Mouse (Mus musculus): ENCODE measurements around the gene Caskin2. TPM values are rescaled to one million over a fixed set of nuclear protein-coding genes. Genes with fewer than 3 reads are reported as not detected.
A peak's percentile ranks its signal among the peaks of the same experiment; 100 is the strongest.
"Not testable (repeated sequence)": the region's sequence is repeated elsewhere in the genome, so short reads cannot be mapped to it uniquely, and the experiment has no call there.

Caskin2 gene
- polyA plus RNA-seq, 1 experiment = not detected

- Histone ChIP-seq H3K27ac (ENCODE audit: insufficient read depth, low read depth, low read length) (peak within 1 kb of the TSS; percentile 80), H3K4me1 (ENCODE audit: control insufficient read depth, insufficient read depth, low read length) (peaks cover 8% of the 10 kb centered on the region), H3K4me3 (ENCODE audit: insufficient read depth, low read depth, low read length) (peak within 1 kb of the TSS; percentile 86)
- TF ChIP-seq CTCF (IDR thresholded peaks at IDR 0.05; ENCODE audit: insufficient read depth, low read depth, low read length) = no peak
- no peak for TF ChIP-seq POLR2A (IDR thresholded peaks at IDR 0.05; ENCODE audit: insufficient read depth, low read depth, low read length)
- under 1% methylated on average over 32 of the region's 32 CpGs for WGBS
These were observed 48.3 kb downstream of the Caskin2 start, which contains the start of gene Tmem94 for GRCm38 (mm10) chr11:115765103-115765606. Gene Tmem94, plus strand, starts transcription at chr11:115765433.

DNA sequence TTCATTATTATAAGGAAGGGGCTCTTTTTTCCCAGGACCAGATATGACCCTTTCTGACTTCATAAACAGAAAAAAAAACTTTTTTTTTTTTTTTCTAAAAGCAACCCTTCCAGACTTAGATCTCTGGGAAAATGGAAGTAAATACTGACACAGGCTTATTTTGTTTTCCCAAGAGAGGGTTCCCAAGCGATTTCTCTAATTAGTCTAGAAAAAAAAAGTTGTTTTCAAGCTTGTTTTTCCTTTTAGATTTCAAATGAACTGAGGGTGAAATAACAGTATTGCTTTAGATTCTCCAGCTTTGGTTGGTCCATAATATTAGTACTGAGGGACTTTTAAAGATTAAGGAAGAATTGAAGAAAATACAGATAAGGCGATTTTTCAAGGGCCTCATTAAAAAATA lies 48.7 kb downstream of the Caskin2 start:
- peaks cover 3% of the 10 kb centered on the region for H3K4me1 ChIP-seq (ENCODE audit: control insufficient read depth, insufficient read depth, low read length)
- H3K27ac ChIP-seq (ENCODE audit: insufficient read depth, low read depth, low read length) = no peak overlapping the region
- WGBS = 4% methylated on average over 2 of the region's 2 CpGs
- TF ChIP-seq POLR2A (IDR thresholded peaks at IDR 0.05; ENCODE audit: insufficient read depth, low read depth, low read length) (no peak), CTCF (IDR thresholded peaks at IDR 0.05; ENCODE audit: insufficient read depth, low read depth, low read length) (no peak)
- no peak overlapping the region; the same call in 1 of the 2 replicates for H3K4me3 ChIP-seq (ENCODE audit: insufficient read depth, low read depth, low read length)

GRCm38 (mm10) chr11:115762176-115762575 lies 51.3 kb downstream of the Caskin2 start:
- H3K4me3 ChIP-seq (ENCODE audit: insufficient read depth, low read depth, low read length); H3K4me1 ChIP-seq (ENCODE audit: control insufficient read depth, insufficient read depth, low read length); H3K27ac ChIP-seq (ENCODE audit: insufficient read depth, low read depth, low read length): not testable (repeated sequence)
- 95% methylated on average over 7 of the region's 7 CpGs for WGBS

- H3K4me1 ChIP-seq (ENCODE audit: control insufficient read depth, insufficient read depth, low read length) = no peaks in the 10 kb centered on the region
- 67% methylated on average over 4 of the region's 4 CpGs for WGBS
- H3K4me3 ChIP-seq (ENCODE audit: insufficient read depth, low read depth, low read length) = no peak overlapping the region
- TF ChIP-seq CTCF (IDR thresholded peaks at IDR 0.05; ENCODE audit: insufficient read depth, low read depth, low read length) = no peak
- no peak for TF ChIP-seq POLR2A (IDR thresholded peaks at IDR 0.05; ENCODE audit: insufficient read depth, low read depth, low read length)
- no peak overlapping the region for H3K27ac ChIP-seq (ENCODE audit: insufficient read depth, low read depth, low read length)
These were observed 60.0 kb downstream of the Caskin2 start for GRCm38 (mm10) chr11:115753485-115753884.

- Histone ChIP-seq H3K27ac (ENCODE audit: insufficient read depth, low read depth, low read length) (no peak overlapping the region), H3K4me3 (ENCODE audit: insufficient read depth, low read depth, low read length) (no peak overlapping the region), H3K4me1 (ENCODE audit: control insufficient read depth, insufficient read depth, low read length) (peaks cover 4% of the 10 kb centered on the region; the same call in 1 of the 2 replicates)
- 55% methylated on average over 7 of the region's 7 CpGs for WGBS
- TF ChIP-seq CTCF (IDR thresholded peaks at IDR 0.05; ENCODE audit: insufficient read depth, low read depth, low read length) (no peak), POLR2A (IDR thresholded peaks at IDR 0.05; ENCODE audit: insufficient read depth, low read depth, low read length) (no peak)
These were observed 60.8 kb downstream of the Caskin2 start for GRCm38 (mm10) chr11:115752653-115753052.

- TF ChIP-seq CTCF (IDR thresholded peaks at IDR 0.05; ENCODE audit: insufficient read depth, low read depth, low read length) (no peak), POLR2A (IDR thresholded peaks at IDR 0.05; ENCODE audit: insufficient read depth, low read depth, low read length) (no peak)
- Histone ChIP-seq H3K27ac (ENCODE audit: insufficient read depth, low read depth, low read length) (no peak overlapping the region), H3K4me1 (ENCODE audit: control insufficient read depth, insufficient read depth, low read length) (peaks cover 10% of the 10 kb centered on the region), H3K4me3 (ENCODE audit: insufficient read depth, low read depth, low read length) (no peak overlapping the region)
- WGBS = 65% methylated on average over 2 of the region's 2 CpGs
These were observed 61.7 kb downstream of the Caskin2 start for GRCm38 (mm10) chr11:115751725-115752124.

GRCm38 (mm10) chr11:115749834-115750233 lies 63.6 kb downstream of the Caskin2 start:
- no peak overlapping the region for H3K27ac ChIP-seq (ENCODE audit: insufficient read depth, low read depth, low read length)
- H3K4me3 ChIP-seq (ENCODE audit: insufficient read depth, low read depth, low read length) = no peak overlapping the region
- TF ChIP-seq CTCF (IDR thresholded peaks at IDR 0.05; ENCODE audit: insufficient read depth, low read depth, low read length) = no peak
- TF ChIP-seq POLR2A (IDR thresholded peaks at IDR 0.05; ENCODE audit: insufficient read depth, low read depth, low read length) = no peak
- WGBS = 89% methylated on average over 5 of the region's 5 CpGs
- H3K4me1 ChIP-seq (ENCODE audit: control insufficient read depth, insufficient read depth, low read length) = peaks cover 11% of the 10 kb centered on the region

Other genes starting within 250 kb of the Caskin2 start
- not detected in 2 replicates for gene Nup85, start 249.2 kb downstream of the Caskin2 start, polyA plus RNA-seq (2012; ENCODE audit: insufficient read depth, insufficient read length, low replicate concordance, missing spikeins)
- gene Mrps7, start 209.7 kb downstream of the Caskin2 start, polyA plus RNA-seq (2012; ENCODE audit: insufficient read depth, insufficient read length, low replicate concordance, missing spikeins) = not detected in 2 replicates
- gene Gga3, start 209.6 kb downstream of the Caskin2 start, polyA plus RNA-seq (2012; ENCODE audit: insufficient read depth, insufficient read length, low replicate concordance, missing spikeins) = 79.7 TPM in 1 of 2 replicates, not detected in the other
- not detected in 2 replicates for gene Mif4gd, start 200.7 kb downstream of the Caskin2 start, polyA plus RNA-seq (2012; ENCODE audit: insufficient read depth, insufficient read length, low replicate concordance, missing spikeins)
- not detected in 2 replicates for gene Slc25a19, start 185.3 kb downstream of the Caskin2 start, polyA plus RNA-seq (2012; ENCODE audit: insufficient read depth, insufficient read length, low replicate concordance, missing spikeins)
- gene Grb2, start 105.0 kb downstream of the Caskin2 start, polyA plus RNA-seq (2012; ENCODE audit: insufficient read depth, insufficient read length, low replicate concordance, missing spikeins) = 264 TPM in 1 of 2 replicates, not detected in the other
- gene Tmem94, start 48.2 kb downstream of the Caskin2 start, polyA plus RNA-seq (2012; ENCODE audit: insufficient read depth, insufficient read length, low replicate concordance, missing spikeins) = not detected in 2 replicates
- not detected in 2 replicates for gene Tsen54, start 1.1 kb upstream of the Caskin2 start, polyA plus RNA-seq (2012; ENCODE audit: insufficient read depth, insufficient read length, low replicate concordance, missing spikeins)
- not detected in 2 replicates for gene Llgl2, start 10.4 kb upstream of the Caskin2 start, polyA plus RNA-seq (2012; ENCODE audit: insufficient read depth, insufficient read length, low replicate concordance, missing spikeins)
- not detected in 2 replicates for gene Myo15b, start 44.8 kb upstream of the Caskin2 start, polyA plus RNA-seq (2012; ENCODE audit: insufficient read depth, insufficient read length, low replicate concordance, missing spikeins)
- gene Smim5, start 86.3 kb upstream of the Caskin2 start, polyA plus RNA-seq (2012; ENCODE audit: insufficient read depth, insufficient read length, low replicate concordance, missing spikeins) = not detected in 2 replicates
- gene Smim6, start 98.4 kb upstream of the Caskin2 start, polyA plus RNA-seq (2012; ENCODE audit: insufficient read depth, insufficient read length, low replicate concordance, missing spikeins) = not detected in 2 replicates
- gene Sap30bp, start 119.6 kb upstream of the Caskin2 start, polyA plus RNA-seq (2012; ENCODE audit: insufficient read depth, insufficient read length, low replicate concordance, missing spikeins) = not detected in 2 replicates
- not detected in 2 replicates for gene Recql5, start 119.8 kb upstream of the Caskin2 start, polyA plus RNA-seq (2012; ENCODE audit: insufficient read depth, insufficient read length, low replicate concordance, missing spikeins)
- not detected in 2 replicates for gene Itgb4, start 161.1 kb upstream of the Caskin2 start, polyA plus RNA-seq (2012; ENCODE audit: insufficient read depth, insufficient read length, low replicate concordance, missing spikeins)
- gene Galk1, start 199.1 kb upstream of the Caskin2 start, polyA plus RNA-seq (2012; ENCODE audit: insufficient read depth, insufficient read length, low replicate concordance, missing spikeins) = not detected in 2 replicates
- gene H3f3b, start 214.3 kb upstream of the Caskin2 start, polyA plus RNA-seq (2012; ENCODE audit: insufficient read depth, insufficient read length, low replicate concordance, missing spikeins) = 341 and 464 TPM in 2 replicates
- 207 TPM in 1 of 2 replicates, not detected in the other for gene Unk, start 216.7 kb upstream of the Caskin2 start, polyA plus RNA-seq (2012; ENCODE audit: insufficient read depth, insufficient read length, low replicate concordance, missing spikeins)

Data from olfactory bulb, adult 2 months (tissue).